Mouse (Mus musculus) T-helper 17 cell (primary cell): ENCODE results near the gene Slc12a5.

Experiments used
- in situ Hi-C, 2 experiments: fragments of 300-600 bp; cut with MboI, MseI; formaldehyde crosslinking; loops; 1 replicate in 1 of 2; 2 replicates in 1 of 2; pipeline ENCODE4 v1.15.1; 2025; ENCODE audit warnings: high pct_unique_total_duplicates in 2 of 2

Gene Slc12a5

GRCm38 (mm10) chr2:164975611-164976010 lies 15.0 kb downstream of the Slc12a5 start:
- in situ Hi-C loops = no loop called here

GRCm38 (mm10) chr2:164979749-164980148 lies 19.1 kb downstream of the Slc12a5 start:
- in situ Hi-C loops = no loop called here

- in situ Hi-C loops = no loop called here
These were observed 25.4 kb downstream of the Slc12a5 start for GRCm38 (mm10) chr2:164985962-164986361.

- in situ Hi-C loops = no loop called here
These were observed 25.9 kb downstream of the Slc12a5 start for GRCm38 (mm10) chr2:164986371-164987027.

GRCm38 (mm10) chr2:164988777-164989176 lies 28.2 kb downstream of the Slc12a5 start:
- in situ Hi-C loops = no loop called here

- in situ Hi-C loops = no loop called here
These were observed 30.5 kb downstream of the Slc12a5 start for GRCm38 (mm10) chr2:164991111-164991510.

GRCm38 (mm10) chr2:164991808-164992207 lies 31.2 kb downstream of the Slc12a5 start:
- in situ Hi-C loops = no loop called here

GRCm38 (mm10) chr2:164994156-164994555 lies 33.6 kb downstream of the Slc12a5 start:
- in situ Hi-C loops = no loop called here

- in situ Hi-C loops = no loop called here
These were observed 34.2 kb downstream of the Slc12a5 start for GRCm38 (mm10) chr2:164994659-164995428.

GRCm38 (mm10) chr2:164995976-164996375 lies 35.4 kb downstream of the Slc12a5 start:
- in situ Hi-C loops = no loop called here

GRCm38 (mm10) chr2:164996848-164997720 lies 36.5 kb downstream of the Slc12a5 start:
- in situ Hi-C loops = no loop called here

- in situ Hi-C loops = no loop called here
These were observed 37.3 kb downstream of the Slc12a5 start for GRCm38 (mm10) chr2:164997721-164998428.

GRCm38 (mm10) chr2:165001958-165002357 lies 41.4 kb downstream of the Slc12a5 start:
- in situ Hi-C loops = no loop called here

- in situ Hi-C loops = no loop called here
These were observed 42.5 kb downstream of the Slc12a5 start for GRCm38 (mm10) chr2:165003108-165003507.

- in situ Hi-C loops = no loop called here
These were observed 43.6 kb downstream of the Slc12a5 start for GRCm38 (mm10) chr2:165004237-165004636.

- in situ Hi-C loops = no loop called here
These were observed 46.2 kb downstream of the Slc12a5 start for GRCm38 (mm10) chr2:165006813-165007212.

GRCm38 (mm10) chr2:165007986-165008385 lies 47.4 kb downstream of the Slc12a5 start:
- in situ Hi-C loops = no loop called here

- in situ Hi-C loops = no loop called here
These were observed 48.6 kb downstream of the Slc12a5 start for GRCm38 (mm10) chr2:165009161-165009560.

- in situ Hi-C loops = no loop called here
These were observed 49.0 kb downstream of the Slc12a5 start for GRCm38 (mm10) chr2:165009581-165009980.

- in situ Hi-C loops = no loop called here
These were observed 49.7 kb downstream of the Slc12a5 start for GRCm38 (mm10) chr2:165010351-165010750.

GRCm38 (mm10) chr2:165014935-165015334 lies 54.3 kb downstream of the Slc12a5 start:
- in situ Hi-C loops = no loop called here
